Mouse (Mus musculus) kidney, postnatal 10 days (tissue): Measurements from ENCODE around the gene Mbd3l2.
A peak's percentile ranks its signal among the peaks of the same experiment; 100 is the strongest.
"Not testable (repeated sequence)": the region's sequence is repeated elsewhere in the genome, so short reads cannot be mapped to it uniquely, and the experiment has no call there.

Experiments
- DNase-seq: peaks from one replicate; pipeline ENCODE4 v3.0.0; 2021; ENCODE audit warnings: mixed read lengths

Gene Mbd3l2

GRCm38 (mm10) chr9:18430354-18430753, at the start of gene Mbd3l2:
Gene Mbd3l2, plus strand, starts transcription at chr9:18430654.
- no peak for DNase-seq

DNA sequence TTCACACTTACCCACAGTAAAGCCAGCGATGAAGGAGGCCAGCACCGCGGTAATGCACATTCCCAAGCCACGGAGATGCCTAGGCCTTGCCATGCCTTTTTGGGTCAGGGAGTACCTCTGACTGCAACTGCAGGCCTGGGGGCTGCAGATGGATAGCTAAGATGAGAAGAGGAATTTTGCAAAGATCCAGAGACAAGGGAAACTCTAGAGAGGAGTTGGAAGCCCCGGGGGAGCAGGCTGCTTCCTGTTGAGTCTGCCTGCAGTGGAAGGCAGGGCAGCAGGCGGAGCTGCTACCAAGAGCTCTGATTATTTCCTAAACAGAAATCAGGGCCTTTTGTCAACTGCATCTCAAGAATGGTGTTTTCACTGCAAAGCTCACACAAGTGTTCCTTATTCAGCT, 44.7 kb upstream of the Mbd3l2 start:
- peak; percentile 38 for DNase-seq

- DNase-seq = no peak
Measured at GRCm38 (mm10) chr9:18399629-18400028, 30.8 kb upstream of the Mbd3l2 start.

GRCm38 (mm10) chr9:18402895-18403294, 27.6 kb upstream of the Mbd3l2 start, which contains the start of gene Naalad2:
Gene Naalad2, minus strand, starts transcription at chr9:18402995.
- not testable (repeated sequence) for DNase-seq

DNA sequence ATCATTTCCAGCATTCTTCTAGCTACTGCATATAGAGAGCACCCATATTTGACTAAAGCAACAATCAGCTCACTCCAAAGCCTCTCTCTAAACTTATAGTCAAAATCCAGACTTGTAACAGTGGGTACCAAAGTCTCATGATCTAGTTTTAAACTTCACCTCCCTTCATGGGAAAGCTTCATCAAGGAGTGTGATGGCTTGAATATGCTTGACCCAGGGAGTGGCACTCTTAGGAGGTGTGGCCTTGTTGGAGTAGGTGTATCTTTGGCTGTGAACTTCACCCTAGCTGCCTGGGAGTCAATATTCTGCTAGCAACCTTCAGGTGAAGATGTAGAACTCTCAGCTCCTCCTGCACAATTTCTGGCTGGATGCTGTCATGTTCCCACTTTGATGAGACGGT, 26.3 kb upstream of the Mbd3l2 start, which contains the start of gene Ubtfl1:
Ubtfl1 (plus strand) TSS at position 301 of the 400 bp plus-strand sequence.
- no peak for DNase-seq

- DNase-seq = not testable (repeated sequence)
Measured at GRCm38 (mm10) chr9:18412371-18412770, 18.1 kb upstream of the Mbd3l2 start.

DNA sequence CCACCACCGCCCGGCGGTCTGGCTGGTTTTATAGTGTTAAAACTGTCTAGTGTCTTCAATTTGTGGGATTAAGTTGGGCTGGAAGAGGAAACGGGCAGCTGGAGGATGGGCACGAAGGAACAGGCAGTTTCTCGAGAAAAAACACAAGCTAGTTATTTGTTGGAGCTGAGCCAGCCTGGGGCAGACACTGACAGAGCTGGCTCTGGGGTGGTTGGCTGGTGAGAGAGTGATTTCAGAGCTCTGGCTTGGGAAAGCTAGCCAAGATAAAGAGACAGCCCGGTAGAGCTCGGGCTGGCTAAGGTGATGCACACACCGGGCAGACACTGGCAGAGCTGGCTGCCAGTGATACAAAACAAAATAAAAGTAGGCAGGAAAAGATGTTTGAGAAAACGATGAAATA, 1.2 kb downstream of the Mbd3l2 start:
- no peak for DNase-seq

- no peak for DNase-seq
Measured at GRCm38 (mm10) chr9:18456520-18456919, 26.1 kb downstream of the Mbd3l2 start.

- DNase-seq = no peak
Measured at GRCm38 (mm10) chr9:18467350-18467749, 36.9 kb downstream of the Mbd3l2 start.

DNA sequence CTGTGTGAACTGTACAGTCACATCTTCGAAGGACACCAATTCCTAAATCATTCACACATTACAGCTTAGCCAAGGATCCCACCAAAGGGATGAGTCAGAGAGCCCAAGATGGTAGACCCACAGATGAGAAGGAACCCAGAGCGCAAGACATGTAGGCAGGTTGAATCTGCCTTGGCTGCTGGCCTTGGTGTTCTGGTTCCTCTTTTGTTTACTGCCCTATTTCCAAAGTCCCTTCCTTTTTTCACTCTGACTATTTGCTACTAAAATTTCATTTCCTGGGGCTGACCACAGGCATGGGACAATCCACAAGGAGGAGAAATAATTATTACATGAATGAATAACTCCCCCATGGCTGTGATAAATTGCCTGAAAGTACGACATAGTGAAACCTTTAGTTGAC, 37.6 kb downstream of the Mbd3l2 start:
- no peak for DNase-seq

DNA sequence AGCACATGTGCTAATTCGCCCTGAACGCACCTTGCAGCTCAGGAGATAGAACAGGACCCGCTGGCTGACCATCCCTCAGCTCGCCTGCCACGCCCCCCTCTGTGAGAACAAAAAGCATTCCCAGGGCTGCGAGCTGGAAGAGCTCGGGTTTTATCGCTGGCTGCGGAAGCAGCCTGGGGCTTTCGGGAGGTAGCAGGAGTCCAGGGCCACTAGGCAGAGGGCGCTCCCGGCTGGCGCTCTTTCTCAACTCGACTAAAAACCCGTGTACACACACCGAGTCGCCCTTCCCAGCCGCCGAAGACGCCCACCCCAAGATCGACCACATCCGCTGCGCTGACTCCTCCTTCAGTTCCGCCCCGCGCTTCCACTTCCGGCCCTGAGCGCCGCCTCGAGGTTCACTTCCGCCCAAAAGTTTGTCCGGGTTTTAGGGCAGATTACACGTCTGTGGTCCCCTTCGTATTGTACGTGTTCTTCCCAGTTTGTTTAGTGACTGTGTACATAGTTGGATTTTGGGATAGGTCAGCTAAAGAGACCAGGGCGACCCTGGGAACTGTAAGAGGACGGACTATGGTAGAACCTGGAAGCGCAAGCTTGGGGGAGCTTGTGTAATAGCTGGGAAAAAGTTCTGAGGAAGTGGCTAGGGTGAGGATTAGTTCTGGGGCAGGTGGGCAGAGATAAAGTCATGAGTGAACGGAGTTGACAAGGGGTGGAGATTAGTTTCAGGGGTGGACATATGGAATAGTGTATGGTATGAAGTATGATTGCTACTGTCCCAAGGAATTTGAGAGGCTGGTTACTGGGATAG, 43.1 kb downstream of the Mbd3l2 start:
- DNase-seq = peak; percentile 84

- DNase-seq = no peak
Measured at GRCm38 (mm10) chr9:18478168-18478567, 47.7 kb downstream of the Mbd3l2 start, which contains the start of the genes Zfp558 and Mbd3l1. Gene Zfp558, minus strand, starts transcription at chr9:18478268. Gene Mbd3l1, plus strand, starts transcription at chr9:18478359.
